Mouse (Mus musculus) embryonic stem cell, embryonic (primary cell): ENCODE results near the gene Tub.

Experiments used
- CTCF ChIA-PET, 4 experiments: fragments of 300-600 bp in 2 of 4; fragments of 350-600 bp in 2 of 4; sonication (Branson Sonifier 250); formaldehyde crosslinking; loops; one replicate each; lab custom pipeline; 2022; ENCODE audit warnings: inconsistent platforms in 2 of 4; lab: Charles Lee
- POLR2A ChIA-PET, 4 experiments: fragments of 300-600 bp in 2 of 4; fragments of 350-600 bp in 2 of 4; sonication (Branson Sonifier 250); formaldehyde crosslinking; loops; one replicate each; lab custom pipeline; 2022; ENCODE audit warnings: antibody characterized with exemption in 4 of 4, inconsistent platforms in 1 of 4; lab: Charles Lee

The Tub gene

GRCm38 (mm10) chr7:108950312-108950761 lies at the start of gene Tub:
TSS of gene Tub (plus strand) at chr7:108950338.
- CTCF ChIA-PET = no interaction called here
- POLR2A ChIA-PET = interaction anchor here in 1 of 4 experiments (0.8 to 1.1 kb wide), 2 partner anchors 10 to 71 kb away, joined by 4 read pairs; no protein-coding TSS in a partner anchor

GRCm38 (mm10) chr7:108903969-108904368 lies 46.2 kb upstream of the Tub start:
- ChIA-PET CTCF (no interaction called here), POLR2A (interaction anchor here in 2 of 4 experiments (0.6 to 1.1 kb wide), 2 partner anchors 26 to 31 kb away, joined by 3 read pairs; partner anchors contain the start of gene Nlrp10 (in 1 of the 2))

- POLR2A ChIA-PET = no interaction called here
- CTCF ChIA-PET = no interaction called here
These were observed 23.1 kb upstream of the Tub start for GRCm38 (mm10) chr7:108927043-108927442.

GRCm38 (mm10) chr7:108928280-108929188 lies 21.6 kb upstream of the Tub start:
- POLR2A ChIA-PET = no interaction called here

GRCm38 (mm10) chr7:108929726-108930393 lies 20.3 kb upstream of the Tub start, which contains the start of gene Nlrp10:
TSS of gene Nlrp10 (minus strand) at chr7:108930178.
- POLR2A ChIA-PET = interaction anchor here in 2 of 4 experiments (0.7 to 1.0 kb wide), 3 partner anchors 19 to 114 kb away, joined by 3 to 4 read pairs (median 3); no protein-coding TSS in a partner anchor

More at GRCm38 (mm10) chr7:108928280-108929188, 21.6 kb upstream of the Tub start:
- CTCF ChIA-PET = no interaction called here

GRCm38 (mm10) chr7:108933794-108934731 lies 16.1 kb upstream of the Tub start, which contains the start of gene Eif3f:
TSS of gene Eif3f (plus strand) at chr7:108934417.
- ChIA-PET POLR2A (interaction anchor here (0.7 to 5.9 kb wide), 12 partner anchors 9 to 149 kb away, joined by 3 to 47 read pairs (median 4); no protein-coding TSS in a partner anchor), CTCF (interaction anchor here in 1 of 4 experiments (0.5 to 1.3 kb wide), 2 partner anchors 10 to 684 kb away, joined by 3 to 4 read pairs; no protein-coding TSS in a partner anchor)

More at GRCm38 (mm10) chr7:108929726-108930393, 20.3 kb upstream of the Tub start, which contains the start of gene Nlrp10:
- CTCF ChIA-PET = no interaction called here

GRCm38 (mm10) chr7:108934836-108935235 lies 15.3 kb upstream of the Tub start:
- POLR2A ChIA-PET = interaction anchor here (0.7 to 5.9 kb wide), 17 partner anchors 9 to 584 kb away, joined by 3 to 47 read pairs (median 4); partner anchors contain the start of gene Rpl27a (in 1 of the 4)
- CTCF ChIA-PET = interaction anchor here in 2 of 4 experiments (0.5 to 1.6 kb wide), 2 partner anchors 9 to 684 kb away, joined by 3 to 6 read pairs (median 4); no protein-coding TSS in a partner anchor

GRCm38 (mm10) chr7:108935411-108935810 lies 14.7 kb upstream of the Tub start:
- POLR2A ChIA-PET = interaction anchor here (0.7 to 5.9 kb wide), 17 partner anchors 9 to 583 kb away, joined by 3 to 47 read pairs (median 4); partner anchors contain the start of gene Rpl27a (in 1 of the 4)
- CTCF ChIA-PET = interaction anchor here in 2 of 4 experiments (1.1 to 1.6 kb wide), 2 partner anchors 9 kb away, joined by 3 to 6 read pairs (median 3); no protein-coding TSS in a partner anchor

GRCm38 (mm10) chr7:108936591-108936990 lies 13.5 kb upstream of the Tub start:
- POLR2A ChIA-PET = interaction anchor here in 2 of 4 experiments (2.2 to 5.9 kb wide), 2 partner anchors 7 to 11 kb away, joined by 6 to 47 read pairs; no protein-coding TSS in a partner anchor
- CTCF ChIA-PET = interaction anchor here in 1 of 4 experiments (1.1 to 1.6 kb wide), 2 partner anchors 7 to 11 kb away, joined by 3 to 6 read pairs; no protein-coding TSS in a partner anchor

GRCm38 (mm10) chr7:108941466-108941865 lies 8.7 kb upstream of the Tub start:
- ChIA-PET CTCF (no interaction called here), POLR2A (interaction anchor here in 1 of 4 experiments (0.5 to 0.9 kb wide), 2 partner anchors 84 to 150 kb away, joined by 3 to 4 read pairs; no protein-coding TSS in a partner anchor)

- CTCF ChIA-PET = interaction anchor here (0.6 to 1.4 kb wide), 20 partner anchors 8 to 1299 kb away, joined by 3 to 8 read pairs (median 4); partner anchors contain the start of gene Eif3f (in 1 of the 4)
- POLR2A ChIA-PET = interaction anchor here in 3 of 4 experiments (0.6 to 1.3 kb wide), 5 partner anchors 9 to 575 kb away, joined by 3 to 9 read pairs (median 5); partner anchors contain the start of genes Eif3f (in 2 of the 3) and Rpl27a (in 1 of the 3)
These were observed 6.1 kb upstream of the Tub start for GRCm38 (mm10) chr7:108944002-108944401.

GRCm38 (mm10) chr7:108948611-108949010 lies 1.5 kb upstream of the Tub start:
- POLR2A ChIA-PET = interaction anchor here in 2 of 4 experiments (0.6 to 4.8 kb wide), 8 partner anchors 12 to 571 kb away, joined by 3 to 47 read pairs (median 3); partner anchors contain the start of genes Eif3f (in 1 of the 2), Nlrp10 (in 1 of the 2) and Rpl27a (in 1 of the 2)
- CTCF ChIA-PET = interaction anchor here in 3 of 4 experiments (0.6 to 0.7 kb wide), 3 partner anchors 22 to 1795 kb away, joined by 3 to 11 read pairs (median 4); no protein-coding TSS in a partner anchor

- POLR2A ChIA-PET = interaction anchor here in 1 of 4 experiments (0.9 to 4.8 kb wide), 6 partner anchors 12 to 570 kb away, joined by 3 to 47 read pairs (median 4); partner anchors contain the start of genes Eif3f, Nlrp10, Ric3 and Rpl27a
- CTCF ChIA-PET = no interaction called here
These were observed 837 bp upstream of the Tub start for GRCm38 (mm10) chr7:108949301-108949700.

- CTCF ChIA-PET = no interaction called here
- POLR2A ChIA-PET = interaction anchor here in 1 of 4 experiments (0.8 to 1.1 kb wide), 2 partner anchors 11 to 71 kb away, joined by 4 read pairs; no protein-coding TSS in a partner anchor
These were observed 709 bp downstream of the Tub start for GRCm38 (mm10) chr7:108950762-108951331.

GRCm38 (mm10) chr7:108952801-108953200 lies 2.7 kb downstream of the Tub start:
- ChIA-PET POLR2A (no interaction called here), CTCF (interaction anchor here (0.9 to 3.3 kb wide), 7 partner anchors 9 to 68 kb away, joined by 3 to 18 read pairs (median 5); no protein-coding TSS in a partner anchor)

GRCm38 (mm10) chr7:108954185-108954584 lies 4.0 kb downstream of the Tub start:
- ChIA-PET POLR2A (no interaction called here), CTCF (interaction anchor here in 3 of 4 experiments (0.6 to 3.3 kb wide), 11 partner anchors 10 to 1028 kb away, joined by 3 to 18 read pairs (median 3); no protein-coding TSS in a partner anchor)
